Mouse (Mus musculus): ENCODE data around the gene Slc36a3. TPM values are rescaled to one million over a fixed set of nuclear protein-coding genes. Genes with fewer than 3 reads are reported as not detected.

The Slc36a3 gene
- total RNA-seq, 2 experiments from 2014 or later, result not detected

- Histone ChIP-seq H3K27ac (no peak overlapping the region), H3K4me3 (no peak overlapping the region)
- TF ChIP-seq CTCF (conservative IDR thresholded peaks at IDR 0.05), result no peak
- DNase-seq (ENCODE audit: low spot score in 2 of 2), result peak in 1 of 2 experiments; percentile 7
These were observed 38.2 kb downstream of the Slc36a3 start for GRCm38 (mm10) chr11:55113209-55113860.

GRCm38 (mm10) chr11:55110566-55111169, 40.8 kb downstream of the Slc36a3 start:
- H3K27ac ChIP-seq, result no peak overlapping the region
- H3K4me3 ChIP-seq, result no peak overlapping the region
- no peak for TF ChIP-seq CTCF (conservative IDR thresholded peaks at IDR 0.05)
- DNase-seq (ENCODE audit: low spot score in 2 of 2), result no peak

- H3K27ac ChIP-seq, result no peak overlapping the region
These were observed 41.8 kb downstream of the Slc36a3 start for GRCm38 (mm10) chr11:55109521-55110300.

GRCm38 (mm10) chr11:55106636-55107035, 44.9 kb downstream of the Slc36a3 start:
- no peak for TF ChIP-seq CTCF (conservative IDR thresholded peaks at IDR 0.05)
- Histone ChIP-seq H3K27ac (no peak overlapping the region), H3K4me3 (no peak overlapping the region)
- no peak for DNase-seq (ENCODE audit: low spot score in 2 of 2)

More at GRCm38 (mm10) chr11:55109521-55110300, 41.8 kb downstream of the Slc36a3 start:
- no peak overlapping the region for H3K4me3 ChIP-seq
- DNase-seq (ENCODE audit: low spot score in 2 of 2), result no peak
- no peak for TF ChIP-seq CTCF (conservative IDR thresholded peaks at IDR 0.05)

GRCm38 (mm10) chr11:55105389-55105788, 46.1 kb downstream of the Slc36a3 start:
- DNase-seq (ENCODE audit: low spot score in 2 of 2), result no peak
- no peak overlapping the region for H3K27ac ChIP-seq
- TF ChIP-seq CTCF (conservative IDR thresholded peaks at IDR 0.05), result no peak
- H3K4me3 ChIP-seq, result no peak overlapping the region

GRCm38 (mm10) chr11:55103229-55103628, 48.3 kb downstream of the Slc36a3 start:
- H3K27ac ChIP-seq, result no peak overlapping the region
- DNase-seq (ENCODE audit: low spot score in 2 of 2), result no peak
- no peak overlapping the region for H3K4me3 ChIP-seq
- TF ChIP-seq CTCF (conservative IDR thresholded peaks at IDR 0.05), result no peak

GRCm38 (mm10) chr11:55102015-55102414, 49.5 kb downstream of the Slc36a3 start:
- H3K4me3 ChIP-seq, result no peak overlapping the region
- H3K27ac ChIP-seq, result no peak overlapping the region
- DNase-seq (ENCODE audit: low spot score in 2 of 2), result no peak
- TF ChIP-seq CTCF (conservative IDR thresholded peaks at IDR 0.05), result no peak

GRCm38 (mm10) chr11:55099868-55100267, 51.6 kb downstream of the Slc36a3 start:
- no peak overlapping the region for H3K4me3 ChIP-seq
- H3K27ac ChIP-seq, result no peak overlapping the region
- no peak for DNase-seq (ENCODE audit: low spot score in 2 of 2)
- TF ChIP-seq CTCF (conservative IDR thresholded peaks at IDR 0.05), result no peak

- Histone ChIP-seq H3K4me3 (peak overlapping the region; percentile 63; the same call in 1 of the 2 replicates), H3K27ac (no peak overlapping the region)
- no peak for DNase-seq (ENCODE audit: low spot score in 2 of 2)
- TF ChIP-seq CTCF (conservative IDR thresholded peaks at IDR 0.05), result no peak
These were observed 52.3 kb downstream of the Slc36a3 start for GRCm38 (mm10) chr11:55099019-55099771.

GRCm38 (mm10) chr11:55098189-55098915, 53.2 kb downstream of the Slc36a3 start:
- Histone ChIP-seq H3K4me3 (peak overlapping the region; percentile 63), H3K27ac (peak overlapping the region; percentile 92)
- no peak for DNase-seq (ENCODE audit: low spot score in 2 of 2)
- no peak for TF ChIP-seq CTCF (conservative IDR thresholded peaks at IDR 0.05)

GRCm38 (mm10) chr11:55097463-55098188, 53.9 kb downstream of the Slc36a3 start, which contains the start of gene Gm2a:
Gene Gm2a (plus strand): TSS chr11:55098115.
- TF ChIP-seq CTCF (conservative IDR thresholded peaks at IDR 0.05), result peak; percentile 14; the same call in 1 of the 2 replicates

More at GRCm38 (mm10) chr11:55097463-55098188, 53.9 kb downstream of the Slc36a3 start, which contains the start of gene Gm2a:
- peak; percentile 92 to 96 for DNase-seq (ENCODE audit: low spot score in 2 of 2)
- H3K4me3 ChIP-seq, result peak within 1 kb of the TSS; percentile 63
- peak within 1 kb of the TSS; percentile 92 for H3K27ac ChIP-seq

All from layer of hippocampus, adult 2 months (tissue).